Mouse (Mus musculus) embryonic fibroblast, embryonic 13.5 days (primary cell): ENCODE results near the gene Hand1.

Experiments
- CTCF ChIP-seq: IDR thresholded peaks from 2 replicates; pipeline ENCODE4 v1.5.1; 2011; ENCODE audit warnings: mild to moderate bottlenecking, control low read depth, low read length, moderate library complexity, borderline replicate concordance; ENCODE audit not compliant: insufficient read depth
- POLR2A ChIP-seq: IDR thresholded peaks from 2 replicates; pipeline ENCODE4 v1.6.1; 2011; ENCODE audit warnings: low read depth, mild to moderate bottlenecking, control low read depth, low read length, moderate library complexity

DNA sequence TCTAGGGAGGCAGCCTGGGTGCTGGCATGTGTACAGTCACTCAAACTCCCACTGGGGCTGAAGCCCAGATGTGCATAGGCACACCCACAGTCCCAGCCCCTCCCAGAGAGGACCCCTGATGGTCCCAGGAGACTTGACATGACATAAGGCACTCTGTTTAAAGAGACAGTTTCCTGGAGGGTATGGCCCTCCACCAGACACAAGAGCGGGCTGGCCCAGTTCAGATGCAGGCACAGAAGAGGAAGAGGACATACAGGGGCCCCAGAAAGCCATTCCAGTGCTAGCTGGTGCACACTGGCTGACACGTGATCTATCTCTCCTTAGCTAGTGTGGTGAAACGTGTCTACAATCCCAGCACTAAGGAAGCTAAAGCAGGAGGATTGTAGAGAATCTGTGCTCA, 40.4 kb upstream of the Hand1 start:
- TF ChIP-seq CTCF, result no peak
- no peak for TF ChIP-seq POLR2A
